Mouse (Mus musculus): ENCODE results near the gene Vps53.
"Not testable (repeated sequence)": the region's sequence is repeated elsewhere in the genome, so short reads cannot be mapped to it uniquely, and the experiment has no call there.

The Vps53 gene

DNA sequence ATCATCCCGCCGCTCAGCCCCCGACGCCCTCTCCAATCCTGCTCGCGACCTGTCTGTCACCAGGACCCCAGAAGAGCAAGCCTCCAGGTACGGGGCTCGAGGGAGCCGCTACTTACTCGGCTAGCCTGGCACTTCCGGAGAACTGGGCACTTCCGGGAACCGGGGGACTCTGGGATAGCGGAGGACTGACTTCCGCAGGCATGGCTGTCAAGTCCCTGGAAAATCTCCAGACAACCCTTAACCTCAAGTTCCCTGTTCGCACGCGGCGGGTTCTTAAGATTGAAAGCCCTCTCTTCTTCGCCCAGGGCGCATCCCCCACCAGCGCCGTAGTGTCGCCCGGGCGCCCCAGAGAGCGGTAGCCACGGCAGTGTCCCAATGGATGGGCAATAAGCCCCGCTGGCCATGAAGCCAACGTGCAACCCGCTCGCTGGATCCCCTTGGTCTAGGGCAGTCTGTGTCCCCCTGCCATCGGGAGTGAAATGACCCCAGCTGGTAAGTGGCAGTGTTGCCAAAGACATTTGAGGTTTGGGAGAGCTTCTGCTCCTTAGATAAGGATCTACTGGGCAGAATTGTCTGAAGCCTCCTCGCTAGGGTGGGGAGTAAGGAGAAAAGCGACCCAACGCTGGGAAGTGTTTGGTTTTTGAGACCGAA is at the start of gene Vps53, which contains the start of gene Fam57a:
Gene Vps53, minus strand, starts transcription at position 153 of the 651 bp plus-strand sequence.
Gene Fam57a, plus strand, starts transcription at position 177 of the 651 bp plus-strand sequence.
- peak; percentile 83 to 88 for DNase-seq (ENCODE audit: low spot score in 2 of 2)

DNA sequence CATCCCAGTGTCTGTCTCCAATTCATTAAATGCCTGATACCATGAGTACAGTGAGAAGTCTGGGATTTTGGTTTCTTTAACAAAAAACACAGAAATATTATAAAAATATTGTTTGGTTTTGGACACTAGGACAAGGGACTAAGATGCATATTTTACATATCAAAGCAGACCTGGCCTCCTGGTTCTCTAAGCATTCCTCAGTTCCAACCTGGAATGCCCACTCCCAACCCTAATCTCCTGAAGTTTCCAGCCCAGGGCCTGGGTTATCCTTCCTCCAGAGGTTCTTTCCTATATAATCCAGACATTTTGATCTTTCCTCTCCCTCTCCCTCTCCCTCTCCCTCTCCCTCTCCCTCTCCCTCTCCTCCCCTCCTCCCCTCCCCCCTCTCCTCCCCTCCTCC is 45.6 kb upstream of the Vps53 start:
- DNase-seq (ENCODE audit: low spot score in 2 of 2), result no peak

DNA sequence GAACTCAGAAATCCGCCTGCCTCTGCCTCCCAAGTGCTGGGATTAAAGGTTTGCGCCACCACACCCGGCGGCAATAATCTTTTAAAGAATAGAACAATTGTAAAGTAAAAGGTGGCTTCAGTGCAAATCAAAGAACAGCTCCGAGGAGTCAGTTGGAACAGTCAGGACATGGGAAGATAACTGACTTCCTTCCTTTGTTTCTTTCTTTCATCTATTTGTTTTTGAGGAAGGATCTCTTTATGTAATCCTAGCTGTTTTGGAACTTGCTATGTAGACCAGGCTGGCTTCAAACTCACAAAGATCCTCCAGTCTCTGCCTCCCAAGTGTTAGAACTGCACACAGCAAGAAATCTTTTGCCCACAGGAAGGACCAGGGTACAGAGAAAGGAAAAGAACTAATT is 45.2 kb upstream of the Vps53 start:
- no peak for DNase-seq (ENCODE audit: low spot score in 2 of 2)

DNA sequence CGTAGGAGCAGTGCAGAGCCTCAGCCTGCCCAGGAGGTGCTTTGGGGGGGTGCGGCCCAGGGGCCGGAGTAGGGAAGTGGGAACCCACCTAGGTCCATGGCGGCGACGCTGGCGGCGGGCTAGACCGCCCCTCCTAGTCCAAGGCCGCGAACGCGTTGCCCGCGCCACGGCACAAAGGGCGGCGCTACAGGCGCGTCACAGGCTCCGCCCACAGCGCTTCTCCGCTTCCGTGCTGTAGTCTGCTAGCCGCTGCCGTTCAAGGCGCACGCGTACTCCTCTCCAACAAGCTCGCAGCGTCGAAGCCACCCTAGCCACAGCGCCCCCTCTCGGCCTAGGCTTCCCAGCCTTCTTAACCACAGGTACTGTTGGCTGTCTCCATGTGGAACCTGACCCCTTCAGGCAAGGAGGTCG is 37.9 kb upstream of the Vps53 start, which contains the start of the genes Dbil5 and Gemin4:
Gene Dbil5, plus strand, starts transcription at position 219 of the 411 bp plus-strand sequence.
Gene Gemin4, minus strand, starts transcription at position 275 of the 411 bp plus-strand sequence.
- peak; percentile 96 for DNase-seq (ENCODE audit: low spot score in 2 of 2)

DNA sequence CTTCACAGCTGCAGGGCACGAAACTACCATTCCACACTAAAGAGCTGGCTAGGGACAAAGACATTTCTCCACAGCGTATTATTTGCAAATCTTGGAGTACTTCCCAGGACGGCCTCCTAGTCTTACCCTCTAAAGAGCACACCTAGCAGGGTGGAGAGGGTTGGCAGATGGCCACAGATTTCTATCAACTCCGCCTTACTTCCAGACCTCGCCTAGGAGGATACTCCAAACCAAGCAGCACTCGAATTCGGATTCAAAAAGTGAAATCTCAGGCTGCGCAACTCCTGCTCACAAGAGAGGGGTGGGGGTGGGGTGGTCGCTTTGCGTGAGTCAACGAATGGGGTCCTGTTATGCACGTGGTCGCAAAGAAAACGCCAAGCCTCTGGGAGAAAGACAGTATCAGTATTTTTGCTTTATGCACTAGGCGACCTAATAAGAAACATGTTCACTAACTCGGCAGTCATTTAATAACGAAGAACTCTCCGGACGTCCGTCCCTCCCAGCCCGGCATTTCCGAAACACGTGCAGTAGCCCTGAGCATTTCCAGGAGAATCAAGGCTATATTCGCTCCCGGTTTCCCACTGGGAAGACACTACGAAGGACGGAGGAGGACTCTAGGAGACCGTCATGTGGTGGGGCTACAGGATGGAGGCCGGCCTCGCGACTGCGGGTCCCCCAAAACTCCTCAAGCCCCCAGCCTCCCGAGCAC is 37.4 kb upstream of the Vps53 start:
- DNase-seq (ENCODE audit: low spot score in 2 of 2), result no peak

DNA sequence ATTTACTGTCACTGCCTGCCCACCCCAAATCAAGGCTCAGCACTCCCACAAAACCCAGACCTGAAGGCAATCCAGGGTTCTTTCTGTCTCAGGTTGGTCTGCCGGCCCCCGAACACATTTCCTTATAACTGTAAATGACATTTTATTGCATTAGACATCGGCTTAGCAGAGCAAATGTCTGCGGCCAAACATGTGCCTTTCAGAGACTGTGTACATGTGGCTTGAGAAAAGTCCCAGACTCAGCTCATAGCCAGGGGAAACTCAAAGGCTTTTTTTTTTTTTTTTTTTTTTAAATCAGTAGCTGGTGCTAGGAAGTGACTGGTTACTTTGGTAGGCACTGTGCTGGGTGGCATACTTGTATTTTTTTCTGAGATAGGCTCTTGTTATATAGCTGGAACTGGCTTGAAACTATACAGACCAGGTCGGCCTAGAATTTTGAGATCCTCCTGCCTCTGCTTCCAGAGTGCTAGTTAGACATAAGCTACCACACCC is 36.6 kb upstream of the Vps53 start:
- no peak for DNase-seq (ENCODE audit: low spot score in 2 of 2)

DNA sequence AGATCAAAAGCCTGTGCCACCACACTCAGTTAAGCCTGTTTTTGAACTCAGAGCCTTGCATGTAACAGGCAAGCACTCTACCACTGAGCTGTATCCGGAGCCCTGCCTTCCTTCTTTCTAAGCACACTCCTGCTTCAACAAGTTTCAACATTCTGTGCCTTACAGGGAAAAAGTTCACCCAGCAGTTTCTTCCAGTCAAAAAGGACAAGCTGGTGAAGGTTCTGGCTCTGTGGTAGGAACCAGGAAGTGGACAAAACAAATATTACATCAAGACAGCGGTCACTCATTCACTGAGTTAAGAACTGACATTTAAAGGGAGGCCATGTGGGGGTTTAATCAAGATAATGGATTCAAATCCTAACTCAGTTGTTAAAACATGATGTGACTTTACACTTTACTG is 35.6 kb upstream of the Vps53 start:
- no peak for DNase-seq (ENCODE audit: low spot score in 2 of 2)

DNA sequence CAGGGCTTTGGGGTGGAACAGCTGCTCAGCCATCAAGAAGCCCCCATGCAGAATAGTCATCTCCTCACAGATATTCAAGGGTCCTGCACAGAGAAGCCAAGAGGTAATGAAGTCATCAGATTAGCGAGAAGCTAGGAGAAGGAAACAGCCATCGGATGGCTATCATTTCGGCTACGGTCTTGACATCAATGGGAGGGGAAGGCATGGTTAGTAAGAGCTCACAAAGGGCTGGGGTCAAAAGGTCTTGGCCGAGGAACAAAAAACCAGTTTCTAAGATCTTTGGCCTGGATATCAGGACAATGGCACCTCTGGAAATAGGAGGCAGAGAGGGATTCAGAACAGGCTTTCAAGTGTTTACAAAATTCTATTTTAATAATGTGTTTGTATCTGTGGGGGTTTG is 34.4 kb upstream of the Vps53 start:
- DNase-seq (ENCODE audit: low spot score in 2 of 2), result no peak

- DNase-seq (ENCODE audit: low spot score in 2 of 2), result not testable (repeated sequence)
Measured at GRCm38 (mm10) chr11:76211595-76211994, 32.1 kb upstream of the Vps53 start.

GRCm38 (mm10) chr11:76210228-76210985 is 31.0 kb upstream of the Vps53 start:
- DNase-seq (ENCODE audit: low spot score in 2 of 2), result no peak

- no peak for DNase-seq (ENCODE audit: low spot score in 2 of 2)
Measured at GRCm38 (mm10) chr11:76206793-76207192, 27.3 kb upstream of the Vps53 start.

GRCm38 (mm10) chr11:76201761-76202674 is 22.6 kb upstream of the Vps53 start:
- peak; percentile 70 to 81 for DNase-seq (ENCODE audit: low spot score in 2 of 2)

DNA sequence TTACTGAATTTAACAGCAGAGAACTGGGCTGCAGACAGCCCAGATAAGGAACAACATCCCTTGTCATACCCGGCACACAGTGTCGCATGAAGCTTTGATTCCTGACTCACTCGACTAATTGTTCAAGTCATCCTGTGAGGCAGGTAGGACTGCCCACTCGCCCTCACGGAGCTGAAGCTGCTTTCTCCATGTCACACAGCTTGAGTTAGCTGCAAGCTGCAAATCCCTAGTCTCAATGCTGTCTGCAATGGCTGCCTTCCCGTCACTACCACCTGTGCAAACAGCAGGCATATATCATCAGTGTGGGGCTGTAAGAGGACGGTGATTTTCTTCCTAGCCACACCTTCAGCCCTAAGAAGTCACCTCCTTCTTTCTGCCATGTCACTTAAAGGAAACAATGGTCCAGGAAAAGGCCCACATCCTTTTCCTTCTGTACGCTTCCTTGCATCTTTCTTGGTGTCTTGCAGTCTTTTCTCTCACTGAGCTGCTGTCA is 17.6 kb upstream of the Vps53 start:
- no peak for DNase-seq (ENCODE audit: low spot score in 2 of 2)

DNA sequence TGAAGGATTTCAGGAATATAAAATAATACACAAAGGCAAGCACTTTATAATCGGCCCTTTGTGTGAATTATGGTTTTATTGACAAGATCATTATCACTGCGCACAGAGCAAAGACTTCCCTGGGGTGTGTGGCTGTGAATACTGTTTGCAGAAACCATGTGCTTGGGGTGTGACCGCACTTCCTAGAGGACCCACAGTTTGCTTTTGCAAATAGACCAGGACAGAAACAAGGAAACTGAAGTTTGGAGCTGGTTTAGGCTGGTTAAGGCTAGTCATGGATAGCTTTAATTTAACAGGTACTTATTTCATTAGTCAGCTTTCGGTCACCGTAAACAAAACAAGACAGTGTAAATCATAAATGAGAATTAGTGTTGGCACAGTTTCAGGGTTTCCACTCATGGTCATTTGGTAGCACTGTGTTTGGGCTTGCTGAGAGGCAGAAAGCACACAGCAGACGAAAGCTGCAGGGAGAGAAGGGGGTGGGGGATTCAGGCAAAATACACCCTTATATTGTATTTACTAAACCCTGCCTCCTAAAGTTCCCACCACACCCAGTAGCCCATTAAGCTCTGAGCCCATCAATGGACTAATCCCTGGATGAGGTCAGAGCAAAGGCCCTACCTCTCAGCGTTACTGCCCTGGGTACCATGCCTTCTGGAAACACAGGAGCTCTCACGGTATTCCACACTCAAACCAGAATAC is 17.0 kb upstream of the Vps53 start:
- DNase-seq (ENCODE audit: low spot score in 2 of 2), result no peak

GRCm38 (mm10) chr11:76186908-76187307 is 7.5 kb upstream of the Vps53 start:
- DNase-seq (ENCODE audit: low spot score in 2 of 2), result no peak

DNA sequence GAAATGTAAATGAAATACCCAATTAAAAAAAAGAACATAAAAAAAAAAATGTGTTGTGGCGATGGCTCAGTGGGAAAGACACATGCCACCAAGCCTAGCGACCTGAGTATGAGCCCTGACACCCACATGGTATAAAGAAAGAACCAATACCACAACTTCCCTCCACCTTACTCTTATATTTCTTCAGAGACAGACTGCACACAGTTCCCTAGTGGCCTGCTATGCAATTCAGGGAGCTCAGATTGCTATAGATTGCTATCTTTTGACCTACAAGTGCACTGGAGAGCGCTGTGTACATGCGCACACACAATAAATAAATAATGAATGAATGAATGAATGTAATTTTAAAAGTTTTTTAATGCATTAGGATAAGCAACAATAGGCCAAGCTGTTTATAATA is 4.3 kb upstream of the Vps53 start:
- DNase-seq (ENCODE audit: low spot score in 2 of 2), result no peak

DNA sequence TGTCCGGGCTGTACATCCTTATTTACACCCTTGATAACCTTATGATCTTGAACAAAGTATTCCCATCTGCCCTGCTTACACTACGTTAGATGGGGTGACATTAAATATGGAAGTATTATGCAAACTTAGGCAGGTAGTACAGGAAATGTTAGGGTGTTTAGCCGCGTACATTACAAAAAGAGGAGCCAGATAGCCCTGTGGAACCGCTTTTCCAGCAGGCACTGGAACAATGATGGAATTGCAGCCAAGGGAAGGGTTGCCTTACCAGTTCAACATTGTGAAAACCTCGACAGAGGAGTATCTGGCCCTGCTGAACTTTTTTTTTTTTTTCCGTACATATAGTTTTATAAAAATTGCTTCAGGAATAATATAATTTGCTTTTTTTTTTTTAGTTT is 696 bp upstream of the Vps53 start:
- no peak for DNase-seq (ENCODE audit: low spot score in 2 of 2)

DNA sequence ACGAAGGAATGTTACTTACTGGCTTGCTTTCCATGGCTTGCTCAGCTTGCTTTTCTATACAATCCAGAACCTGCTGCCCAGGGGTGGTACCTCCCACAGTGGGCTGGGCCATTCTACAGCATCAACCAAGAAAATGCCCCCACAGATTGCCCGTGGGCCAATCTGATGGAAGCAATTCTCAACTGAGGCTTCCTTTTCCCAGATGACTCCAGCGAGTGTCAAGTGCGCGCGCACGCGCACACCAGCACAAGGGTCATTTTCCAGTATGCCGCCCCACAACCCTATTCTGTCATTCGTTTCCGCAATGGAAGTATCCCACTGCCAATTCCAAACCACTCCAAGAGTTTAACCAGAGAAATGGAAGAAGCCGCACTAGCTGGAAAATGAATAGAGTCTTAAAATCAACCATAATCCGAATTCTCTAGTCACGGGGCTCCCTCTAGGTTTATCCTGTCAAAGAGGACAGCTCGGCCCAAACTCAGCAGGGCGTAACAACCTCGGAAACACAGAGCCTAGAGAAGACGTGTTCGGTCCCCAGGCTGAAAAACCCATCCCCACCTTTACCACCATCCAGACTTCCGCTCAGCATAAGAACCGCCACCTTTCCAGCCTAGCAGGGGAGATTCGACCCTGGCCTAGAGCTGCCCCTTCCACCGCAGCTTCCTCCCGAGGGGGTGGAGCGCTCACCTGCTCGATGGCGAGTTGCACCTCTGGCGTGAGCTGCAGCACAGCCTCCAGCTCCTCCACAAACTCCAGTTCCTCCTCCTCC is 537 bp downstream of the Vps53 start:
- DNase-seq (ENCODE audit: low spot score in 2 of 2), result peak; percentile 53 to 55

- DNase-seq (ENCODE audit: low spot score in 2 of 2), result no peak
Measured at GRCm38 (mm10) chr11:76170207-76170606, 9.2 kb downstream of the Vps53 start.

GRCm38 (mm10) chr11:76168976-76169375 is 10.5 kb downstream of the Vps53 start:
- no peak for DNase-seq (ENCODE audit: low spot score in 2 of 2)
